Mouse (Mus musculus): Measurements from ENCODE around the gene Tsnax. TPM values are rescaled to one million over a fixed set of nuclear protein-coding genes. Genes with fewer than 3 reads are reported as not detected.

Tsnax gene
- polyA plus RNA-seq, 1 experiment from 2014 or later, result 140 TPM

DNA sequence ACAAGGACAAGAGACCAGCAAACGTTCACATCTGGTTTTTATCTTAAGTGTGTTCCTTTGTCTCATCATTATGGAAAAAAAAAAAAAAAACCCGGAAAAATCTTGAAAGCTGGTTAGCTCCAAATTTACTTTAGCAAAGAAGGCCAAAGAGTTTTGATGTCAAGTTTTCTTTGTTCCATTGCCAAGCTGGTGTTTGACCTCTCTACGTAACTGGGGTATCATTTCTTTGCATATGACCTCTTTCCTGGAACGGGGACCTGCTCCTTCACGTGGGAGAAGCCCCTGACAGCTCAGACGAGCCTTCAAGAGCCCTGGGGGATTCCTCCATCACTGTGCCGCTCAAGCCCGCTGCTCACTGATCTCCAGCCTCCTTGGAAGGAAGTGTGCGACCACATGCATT lies 31.1 kb downstream of the Tsnax start:
- peak overlapping the region; percentile 76 for H3K27ac ChIP-seq
- peaks cover 17% of the 10 kb centered on the region for H3K36me3 ChIP-seq
- H3K4me2 ChIP-seq (replicated peaks), result no peak overlapping the region
- H3K4me3 ChIP-seq, result no peak overlapping the region
- H3K27me3 ChIP-seq, result no peaks in the 10 kb centered on the region
- ATAC-seq (ENCODE audit: insufficient number of reproducible peaks, insufficient read depth, low FRiP score, low TSS enrichment), result no peak
- H3K4me1 ChIP-seq, result peaks cover 23% of the 10 kb centered on the region
- H3K9ac ChIP-seq, result no peak overlapping the region
- H3K9me3 ChIP-seq, result no peaks in the 10 kb centered on the region
- WGBS, result 11% methylated on average over 9 of the region's 9 CpGs

DNA sequence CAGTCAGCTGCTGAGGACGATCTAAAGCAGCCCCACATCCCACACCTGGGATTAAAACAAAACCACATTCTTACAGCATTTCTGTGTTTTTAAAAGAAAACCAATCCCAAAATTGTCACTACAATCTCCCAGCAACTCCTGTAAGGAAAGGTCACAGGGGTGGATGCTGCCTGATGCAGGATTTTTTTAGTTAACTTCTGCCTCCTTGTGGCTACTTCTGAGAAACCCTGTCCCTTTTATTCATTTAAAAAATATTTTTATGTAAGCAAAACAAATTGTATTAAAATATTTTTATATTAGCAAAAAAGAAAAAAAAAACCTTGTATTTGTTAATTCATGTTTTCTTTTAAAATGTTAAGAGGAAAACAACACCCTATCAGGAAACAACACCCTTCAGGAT lies 33.0 kb downstream of the Tsnax start:
- H3K27ac ChIP-seq, result no peak overlapping the region
- H3K9me3 ChIP-seq, result no peaks in the 10 kb centered on the region
- H3K36me3 ChIP-seq, result no peaks in the 10 kb centered on the region
- H3K4me2 ChIP-seq (replicated peaks), result no peak overlapping the region
- no peaks in the 10 kb centered on the region for H3K27me3 ChIP-seq
- H3K9ac ChIP-seq, result no peak overlapping the region
- peaks cover 19% of the 10 kb centered on the region for H3K4me1 ChIP-seq
- ATAC-seq (ENCODE audit: insufficient number of reproducible peaks, insufficient read depth, low FRiP score, low TSS enrichment), result no peak
- no peak overlapping the region for H3K4me3 ChIP-seq
- WGBS, result 69% methylated on average over 1 of the region's 1 CpGs

DNA sequence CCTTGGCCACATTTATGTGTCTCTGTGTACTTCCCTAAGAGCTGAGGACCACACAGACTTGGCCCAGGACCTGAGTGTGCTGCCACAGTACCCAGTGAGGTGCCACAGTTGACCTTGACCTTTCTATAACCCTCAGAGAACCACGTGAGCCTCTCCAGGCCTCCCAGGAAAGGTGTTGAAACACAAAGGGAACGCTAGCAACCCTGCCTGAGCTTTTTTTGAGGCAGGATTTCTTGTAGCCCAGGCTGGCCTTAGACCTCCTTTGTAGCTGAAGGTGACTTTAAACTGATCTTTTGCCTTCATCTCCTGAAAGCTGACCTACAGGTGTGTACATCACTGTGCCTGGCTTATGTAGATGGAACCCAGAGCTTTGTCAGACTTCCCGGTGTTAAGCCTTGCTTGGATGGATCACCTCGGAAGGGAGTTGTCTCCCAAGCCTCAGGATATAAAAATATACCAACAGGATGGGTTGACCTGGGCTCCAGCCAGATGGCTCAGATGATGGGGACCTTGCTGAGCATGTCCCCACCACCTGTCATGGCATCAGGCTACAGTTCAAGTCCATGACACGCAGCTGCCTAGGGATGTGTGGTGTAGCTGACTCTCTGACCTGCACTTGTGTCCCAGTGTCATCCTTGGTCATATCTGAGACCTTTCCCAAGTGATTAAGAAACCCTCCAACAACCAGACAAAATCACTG lies 36.4 kb downstream of the Tsnax start:
- Histone ChIP-seq H3K4me3 (no peak overlapping the region), H3K9me3 (no peaks in the 10 kb centered on the region), H3K27me3 (peaks cover 18% of the 10 kb centered on the region), H3K27ac (no peak overlapping the region), H3K4me1 (peaks cover 4% of the 10 kb centered on the region; the same call in 1 of the 2 replicates), H3K9ac (no peak overlapping the region), H3K4me2 (replicated peaks) (no peak overlapping the region), H3K36me3 (no peaks in the 10 kb centered on the region)
- 66% methylated on average over 5 of the region's 5 CpGs for WGBS
- ATAC-seq (ENCODE audit: insufficient number of reproducible peaks, insufficient read depth, low FRiP score, low TSS enrichment), result no peak

DNA sequence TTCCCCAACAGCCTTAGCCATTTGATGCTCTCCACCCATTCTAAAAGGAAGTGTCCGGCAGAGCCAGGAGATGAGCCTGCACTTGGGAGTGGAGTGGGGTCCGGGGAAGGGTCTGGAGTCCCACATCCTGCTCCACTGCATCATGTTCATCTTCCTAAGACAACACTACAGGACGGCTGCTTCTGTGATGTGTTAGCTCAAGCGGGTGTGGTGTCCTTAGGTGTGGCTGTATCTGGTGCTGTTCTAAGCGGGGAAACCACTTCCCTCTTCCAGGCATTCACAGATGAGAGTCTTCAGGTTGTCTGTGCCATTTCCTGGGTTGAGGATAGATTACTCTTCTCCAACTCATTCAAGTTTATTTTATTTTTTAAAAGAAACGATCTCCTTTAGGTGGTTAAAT lies 37.0 kb downstream of the Tsnax start:
- Histone ChIP-seq H3K27ac (no peak overlapping the region), H3K4me3 (no peak overlapping the region), H3K36me3 (no peaks in the 10 kb centered on the region), H3K4me1 (peaks cover 4% of the 10 kb centered on the region; the same call in 1 of the 2 replicates), H3K9ac (no peak overlapping the region), H3K4me2 (replicated peaks) (no peak overlapping the region), H3K9me3 (no peaks in the 10 kb centered on the region), H3K27me3 (peaks cover 24% of the 10 kb centered on the region)
- WGBS, result 81% methylated on average over 6 of the region's 6 CpGs
- no peak for ATAC-seq (ENCODE audit: insufficient number of reproducible peaks, insufficient read depth, low FRiP score, low TSS enrichment)

DNA sequence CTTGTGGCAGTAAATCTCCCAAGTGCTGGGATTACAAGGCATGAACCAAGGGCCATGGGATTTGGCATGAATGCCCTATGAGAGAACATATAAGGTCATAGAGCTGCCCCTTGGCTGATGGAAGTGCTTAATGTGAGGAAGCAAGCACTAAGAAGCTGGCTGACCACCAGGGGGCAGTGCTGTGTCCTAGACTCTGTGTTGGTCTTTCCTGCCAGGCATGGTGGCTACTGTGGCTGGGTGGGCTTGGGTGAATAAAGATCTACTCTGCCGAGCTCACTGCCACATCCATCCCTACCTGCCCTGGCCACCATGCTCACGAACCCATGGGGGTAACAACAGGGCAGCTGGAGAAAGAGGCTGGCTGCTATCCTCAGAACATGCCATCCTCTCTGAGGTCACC lies 39.2 kb downstream of the Tsnax start:
- ATAC-seq (ENCODE audit: insufficient number of reproducible peaks, insufficient read depth, low FRiP score, low TSS enrichment), result no peak
- H3K9me3 ChIP-seq, result no peaks in the 10 kb centered on the region
- no peak overlapping the region for H3K4me2 ChIP-seq (replicated peaks)
- H3K4me3 ChIP-seq, result no peak overlapping the region
- H3K27me3 ChIP-seq, result peaks cover 35% of the 10 kb centered on the region
- H3K9ac ChIP-seq, result no peak overlapping the region
- WGBS, result 47% methylated on average over 2 of the region's 2 CpGs
- H3K27ac ChIP-seq, result no peak overlapping the region
- no peaks in the 10 kb centered on the region for H3K36me3 ChIP-seq
- peaks cover 4% of the 10 kb centered on the region; the same call in 1 of the 2 replicates for H3K4me1 ChIP-seq

DNA sequence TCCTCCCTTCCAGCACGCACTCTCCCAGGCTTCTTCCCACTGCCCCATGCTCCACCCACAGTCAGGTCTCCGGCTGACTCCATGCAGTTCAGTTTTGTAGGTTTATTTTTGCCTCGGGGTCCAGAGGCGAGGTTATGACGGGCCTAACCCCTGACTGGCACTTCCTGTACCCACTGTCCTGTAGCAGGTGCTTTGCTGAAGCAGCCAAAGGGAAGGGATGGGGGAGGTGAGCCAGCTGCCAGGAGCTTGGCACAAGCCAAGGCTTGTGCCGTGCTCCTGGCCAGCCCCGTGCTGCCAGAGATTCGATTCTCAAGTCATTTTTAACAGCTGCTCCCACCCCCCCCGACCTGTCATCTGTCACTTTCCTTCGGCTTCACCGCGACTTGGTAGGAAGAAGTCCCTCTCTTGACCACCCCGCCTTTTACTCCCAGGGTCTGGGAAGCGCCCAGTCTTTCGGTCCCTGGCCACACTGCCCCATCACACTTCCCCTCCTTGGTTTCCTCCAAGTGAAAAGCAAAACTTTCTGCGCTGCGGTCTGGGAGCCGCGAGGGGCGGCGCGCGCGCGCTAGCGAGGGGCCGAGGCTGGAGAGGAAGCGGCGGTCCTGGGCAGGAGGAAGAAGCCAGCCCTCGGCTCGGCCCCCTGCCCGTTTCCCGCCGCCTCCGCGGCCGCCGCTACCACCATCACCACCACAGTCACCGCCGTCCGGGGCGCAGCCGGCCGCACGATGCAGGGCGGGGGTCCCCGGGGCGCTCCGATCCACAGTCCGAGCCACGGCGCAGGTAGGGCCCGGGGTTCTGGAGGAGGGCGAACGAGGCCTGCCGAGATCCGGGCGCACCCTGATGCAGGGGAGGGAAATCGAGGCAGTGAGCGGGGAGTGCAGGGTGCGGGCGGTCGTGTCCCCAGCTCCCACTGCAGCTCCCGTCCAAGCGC lies 41.0 kb downstream of the Tsnax start, which contains the start of gene Disc1:
TSS of gene Disc1 (plus strand) at position 691 of the 931 bp plus-strand sequence.
- Histone ChIP-seq H3K4me1 (peaks cover 4% of the 10 kb centered on the region; the same call in 1 of the 2 replicates), H3K9ac (peak within 1 kb of the TSS; percentile 65), H3K27me3 (peaks cover 35% of the 10 kb centered on the region), H3K4me3 (peak within 1 kb of the TSS; percentile 64), H3K36me3 (no peaks in the 10 kb centered on the region), H3K9me3 (no peaks in the 10 kb centered on the region), H3K4me2 (replicated peaks) (peak within 1 kb of the TSS; percentile 90), H3K27ac (peak within 1 kb of the TSS; percentile 61)
- WGBS, result 1% methylated on average over 62 of the region's 65 CpGs
- peak; percentile 42; the same call in 1 of the 2 replicates for ATAC-seq (ENCODE audit: insufficient number of reproducible peaks, insufficient read depth, low FRiP score, low TSS enrichment)

DNA sequence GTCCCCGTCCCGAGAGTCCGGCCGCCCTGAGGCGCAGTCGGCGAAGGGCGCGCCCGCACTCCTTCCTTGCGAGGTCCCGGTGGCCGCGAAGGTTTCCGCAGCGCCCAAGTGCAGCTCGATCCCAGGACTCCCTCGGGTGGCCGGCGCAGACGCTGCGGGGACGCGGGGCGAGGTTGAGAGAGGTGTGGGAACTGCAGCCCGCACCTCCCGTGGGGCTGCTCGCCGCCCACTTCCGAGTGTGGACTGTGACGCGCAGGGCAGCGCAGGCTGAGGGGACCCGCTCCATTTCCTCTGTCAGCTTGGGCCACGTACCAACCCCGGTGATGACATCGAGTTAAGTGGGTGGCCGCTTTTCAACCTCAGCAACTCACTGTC lies 41.6 kb downstream of the Tsnax start:
- Histone ChIP-seq H3K9me3 (no peaks in the 10 kb centered on the region), H3K4me2 (replicated peaks) (peak overlapping the region; percentile 90), H3K27ac (peak overlapping the region; percentile 61), H3K4me1 (peaks cover 4% of the 10 kb centered on the region; the same call in 1 of the 2 replicates), H3K27me3 (peaks cover 35% of the 10 kb centered on the region), H3K9ac (peak overlapping the region; percentile 65), H3K4me3 (peak overlapping the region; percentile 64), H3K36me3 (no peaks in the 10 kb centered on the region)
- WGBS, result under 1% methylated on average over 38 of the region's 38 CpGs
- ATAC-seq (ENCODE audit: insufficient number of reproducible peaks, insufficient read depth, low FRiP score, low TSS enrichment), result peak; percentile 55; the same call in 1 of the 2 replicates

DNA sequence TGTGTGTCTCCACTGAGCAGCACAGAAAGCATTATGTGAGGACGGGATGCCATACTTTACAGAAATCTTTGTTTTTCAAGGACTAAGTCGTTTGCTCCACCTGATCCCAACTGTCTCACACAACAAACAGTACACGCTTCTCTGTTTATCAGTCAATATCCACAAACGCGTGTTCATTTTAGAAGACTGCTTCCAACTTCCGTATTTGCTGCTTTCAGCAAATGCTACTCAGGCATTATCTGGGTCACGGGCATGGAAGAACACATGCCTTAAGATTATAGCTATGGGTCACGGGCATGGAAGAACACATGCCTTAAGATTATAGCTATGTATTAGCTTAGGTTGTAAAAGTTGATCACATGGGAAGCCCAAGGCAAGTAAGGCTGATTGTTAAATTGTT lies 48.1 kb downstream of the Tsnax start:
- no peak for ATAC-seq (ENCODE audit: insufficient number of reproducible peaks, insufficient read depth, low FRiP score, low TSS enrichment)
- WGBS, result 84% methylated on average over 8 of the region's 8 CpGs

DNA sequence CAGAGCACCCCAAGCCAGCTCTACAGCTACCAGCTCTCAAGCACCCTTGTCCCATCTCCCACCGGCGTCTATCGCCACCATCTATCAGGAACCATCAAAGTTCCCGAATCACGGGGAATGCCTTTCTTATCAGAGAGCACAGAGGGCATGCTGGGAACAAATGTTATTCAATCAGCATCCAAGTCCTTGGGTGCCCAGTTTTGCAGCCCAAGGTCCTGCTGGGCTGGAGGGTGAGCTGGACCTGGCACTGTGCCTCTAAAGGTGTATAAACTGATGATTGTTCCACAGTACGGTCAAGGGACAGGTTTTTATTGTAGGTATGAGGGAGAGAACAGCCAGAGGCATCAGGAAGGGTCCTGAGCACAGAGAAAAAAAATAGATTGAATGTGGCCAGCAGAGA lies 52.8 kb downstream of the Tsnax start:
- no peak for ATAC-seq (ENCODE audit: insufficient number of reproducible peaks, insufficient read depth, low FRiP score, low TSS enrichment)
- 82% methylated on average over 6 of the region's 6 CpGs for WGBS

More for the DNA sequence above, 48.1 kb downstream of the Tsnax start:
- no peaks in the 10 kb centered on the region for H3K36me3 ChIP-seq
- no peak overlapping the region for H3K9ac ChIP-seq
- H3K4me2 ChIP-seq (replicated peaks), result no peak overlapping the region
- no peak overlapping the region for H3K4me3 ChIP-seq
- no peak overlapping the region for H3K27ac ChIP-seq
- no peaks in the 10 kb centered on the region for H3K4me1 ChIP-seq
- no peaks in the 10 kb centered on the region for H3K9me3 ChIP-seq
- 0 out of 2 replicates have a peak, but pooled peaks cover 2% of the 10 kb centered on the region for H3K27me3 ChIP-seq

DNA sequence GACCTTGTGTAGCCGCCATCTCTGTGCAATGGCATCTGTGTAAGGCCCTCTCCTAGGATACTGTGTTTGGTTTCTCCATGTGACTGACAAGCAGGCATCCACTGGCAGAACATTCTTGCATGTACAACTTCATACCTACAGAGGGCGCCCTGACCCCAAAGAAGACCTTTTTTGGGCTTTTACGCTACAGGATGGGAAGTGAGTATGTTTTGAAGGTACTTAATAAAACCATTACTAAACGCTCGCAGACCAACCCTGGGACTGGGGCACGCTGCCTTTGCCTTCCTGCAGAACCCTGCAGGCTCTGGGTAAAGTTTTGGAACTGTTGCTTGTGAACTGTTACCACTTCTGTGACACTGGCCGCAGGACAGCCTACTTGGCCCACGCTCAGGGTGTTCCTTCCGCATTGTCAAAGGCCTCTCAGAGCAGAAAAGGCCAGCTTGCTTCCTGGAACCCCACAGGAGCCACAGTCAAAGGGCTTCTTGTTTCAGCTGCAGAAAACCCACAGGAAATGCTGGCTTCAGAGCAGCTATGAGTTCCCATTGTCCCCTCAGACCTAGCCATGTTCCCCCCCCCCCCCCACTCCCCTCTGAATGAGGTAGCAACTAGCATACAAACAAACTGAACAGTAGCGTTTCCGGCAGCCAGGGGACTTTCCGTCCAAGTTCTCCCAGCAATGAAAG lies 54.3 kb downstream of the Tsnax start:
- WGBS, result 14% methylated on average over 12 of the region's 12 CpGs
- Histone ChIP-seq H3K4me3 (no peak overlapping the region), H3K9me3 (no peaks in the 10 kb centered on the region), H3K4me1 (peaks cover 5% of the 10 kb centered on the region; the same call in 1 of the 2 replicates), H3K9ac (no peak overlapping the region), H3K4me2 (replicated peaks) (peak overlapping the region; percentile 27; the same call in 1 of the 2 replicates), H3K36me3 (no peaks in the 10 kb centered on the region), H3K27me3 (no peaks in the 10 kb centered on the region), H3K27ac (peak overlapping the region; percentile 63)
- no peak for ATAC-seq (ENCODE audit: insufficient number of reproducible peaks, insufficient read depth, low FRiP score, low TSS enrichment)

More for the DNA sequence above, 52.8 kb downstream of the Tsnax start:
- H3K36me3 ChIP-seq, result no peaks in the 10 kb centered on the region
- H3K4me3 ChIP-seq, result no peak overlapping the region
- H3K4me1 ChIP-seq, result peaks cover 5% of the 10 kb centered on the region; the same call in 1 of the 2 replicates
- no peak overlapping the region for H3K9ac ChIP-seq
- H3K9me3 ChIP-seq, result no peaks in the 10 kb centered on the region
- no peak overlapping the region for H3K4me2 ChIP-seq (replicated peaks)
- H3K27ac ChIP-seq, result no peak overlapping the region
- no peaks in the 10 kb centered on the region for H3K27me3 ChIP-seq

DNA sequence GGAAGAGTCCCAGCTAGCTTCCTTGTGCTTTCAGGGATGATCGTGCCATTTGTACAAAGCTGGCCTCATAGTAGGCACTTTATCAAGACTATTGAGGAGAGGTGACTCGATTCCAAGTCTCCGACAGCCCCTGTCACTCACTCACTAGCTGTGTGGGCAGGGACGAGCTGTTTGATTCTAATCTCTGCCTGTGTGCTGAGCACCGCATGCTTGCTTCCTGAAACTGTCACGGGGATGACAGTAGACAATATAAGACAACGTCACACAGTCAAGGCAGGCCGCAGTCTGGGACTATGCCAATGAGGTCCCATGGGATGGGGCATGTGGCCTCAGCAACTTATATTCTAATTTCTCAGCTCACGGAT lies 54.8 kb downstream of the Tsnax start:
- Histone ChIP-seq H3K9me3 (no peaks in the 10 kb centered on the region), H3K4me3 (no peak overlapping the region), H3K9ac (no peak overlapping the region), H3K36me3 (no peaks in the 10 kb centered on the region), H3K27me3 (no peaks in the 10 kb centered on the region), H3K27ac (peak overlapping the region; percentile 63), H3K4me2 (replicated peaks) (peak overlapping the region; percentile 27; the same call in 1 of the 2 replicates), H3K4me1 (peaks cover 5% of the 10 kb centered on the region; the same call in 1 of the 2 replicates)
- ATAC-seq (ENCODE audit: insufficient number of reproducible peaks, insufficient read depth, low FRiP score, low TSS enrichment), result no peak
- 67% methylated on average over 9 of the region's 9 CpGs for WGBS

All from embryonic facial prominence, embryonic 12.5 days (tissue).